Mouse (Mus musculus) spleen, postnatal 4 days (tissue): Measurements from ENCODE around the gene Hist1h2bh.

Experiments
- DNase-seq, 2 experiments: peaks; one replicate each; pipeline ENCODE4 v3.0.0; 2022; ENCODE audit warnings: low spot score in 2 of 2

Gene Hist1h2bh

GRCm38 (mm10) chr13:23530901-23531875 lies 12.0 kb downstream of the Hist1h2bh start, which contains the start of gene Hist1h4h:
Hist1h4h (plus strand) TSS chr13:23531050.
- DNase-seq: peak; percentile 97

GRCm38 (mm10) chr13:23530181-23530900 lies 12.9 kb downstream of the Hist1h2bh start:
- peak; percentile 72 to 84 for DNase-seq

DNA sequence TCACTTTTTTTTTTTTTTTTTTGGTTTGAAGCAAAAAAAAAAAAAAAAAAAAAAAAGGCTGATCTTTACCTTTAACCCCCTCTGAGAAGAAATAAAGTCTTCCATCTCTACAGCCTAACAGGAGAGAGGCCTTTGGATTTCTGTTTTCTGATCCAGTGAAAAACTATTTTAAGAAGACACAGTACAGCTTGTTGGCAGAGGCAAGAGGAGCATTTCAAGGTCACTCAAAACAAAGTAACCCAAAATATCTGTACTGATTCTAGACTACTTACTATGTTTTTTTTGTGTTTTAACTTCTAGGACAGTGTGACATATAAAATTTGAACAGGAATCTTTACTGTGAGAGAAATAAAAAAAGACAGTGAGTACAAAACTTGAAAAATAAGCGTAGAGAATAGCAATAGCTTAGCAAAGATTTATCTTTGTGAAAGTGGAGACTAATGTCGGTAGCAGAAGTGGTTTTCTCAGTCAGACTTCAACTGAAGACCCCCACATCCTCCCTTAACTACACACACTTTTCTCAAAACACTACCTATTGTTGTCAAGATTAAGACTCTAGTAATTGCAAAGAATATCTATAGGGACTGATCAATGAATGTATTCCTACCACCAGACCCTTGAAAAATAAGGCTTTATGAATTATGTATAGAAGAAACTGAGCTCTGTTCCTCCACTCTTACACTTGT lies 13.6 kb downstream of the Hist1h2bh start:
- no peak for DNase-seq

DNA sequence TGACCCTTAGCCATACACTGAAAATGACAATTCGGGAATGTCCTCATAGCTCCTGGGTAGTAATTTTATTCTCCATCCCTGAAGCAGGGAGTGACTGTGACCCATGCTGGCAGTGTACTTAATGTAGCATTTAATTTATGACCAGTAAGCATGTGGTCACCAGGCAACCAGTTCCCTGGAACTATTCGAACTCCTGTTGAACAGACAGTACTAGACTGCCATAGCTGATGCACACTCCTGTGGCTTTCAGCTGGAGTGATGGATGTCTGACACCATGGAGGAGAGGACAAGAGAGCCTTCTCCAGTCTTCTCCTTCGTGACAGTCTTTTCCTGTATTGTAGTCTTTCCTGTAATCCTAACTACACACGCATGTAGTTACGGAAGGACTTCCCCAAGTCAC lies 14.2 kb downstream of the Hist1h2bh start:
- no peak for DNase-seq

GRCm38 (mm10) chr13:23526312-23526711 lies 16.9 kb downstream of the Hist1h2bh start:
- peak; percentile 91 to 95 for DNase-seq

GRCm38 (mm10) chr13:23525901-23526300 lies 17.3 kb downstream of the Hist1h2bh start:
- DNase-seq: peak in 1 of 2 experiments; percentile 62

GRCm38 (mm10) chr13:23524654-23525053 lies 18.5 kb downstream of the Hist1h2bh start:
- DNase-seq: peak; percentile 77 to 92

DNA sequence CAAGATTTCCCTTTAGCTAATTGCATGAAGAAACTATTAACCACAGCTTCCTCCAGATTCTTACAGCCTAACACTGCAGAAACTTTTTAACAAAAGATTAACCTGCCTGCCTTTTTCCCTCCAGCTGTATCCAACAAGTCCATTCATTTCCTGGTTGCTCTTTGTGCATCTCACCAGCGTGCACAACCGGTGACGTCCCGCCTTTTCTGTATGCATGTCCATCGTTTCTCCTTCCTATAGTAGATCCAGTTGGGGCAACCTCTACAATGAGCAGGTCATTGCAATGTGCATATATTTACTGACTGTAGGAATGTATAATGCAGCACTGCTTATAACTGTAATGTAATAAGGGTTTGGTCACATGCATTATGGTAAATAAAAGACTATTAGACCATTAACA lies 19.2 kb downstream of the Hist1h2bh start:
- DNase-seq: no peak

GRCm38 (mm10) chr13:23521703-23522102 lies 21.5 kb downstream of the Hist1h2bh start:
- peak; percentile 84 to 92 for DNase-seq

- DNase-seq: peak; percentile 80 to 91
Measured at GRCm38 (mm10) chr13:23519416-23519815, 23.8 kb downstream of the Hist1h2bh start.

GRCm38 (mm10) chr13:23518885-23519284 lies 24.3 kb downstream of the Hist1h2bh start:
- peak; percentile 87 to 93 for DNase-seq

DNA sequence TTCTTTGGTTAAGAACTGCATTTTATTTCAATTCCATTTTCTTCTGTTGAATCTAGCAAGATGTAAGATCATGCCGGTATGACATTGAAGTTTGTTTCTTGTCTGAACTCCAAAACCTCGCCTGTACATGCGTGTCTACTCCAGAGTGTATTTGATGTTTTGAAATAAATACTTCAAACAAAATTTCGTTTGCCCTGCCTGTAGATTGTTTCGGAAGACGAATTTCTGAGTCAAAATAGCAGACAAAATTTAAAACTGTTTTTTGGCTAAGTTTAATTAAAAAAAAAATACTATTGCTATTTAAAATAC lies 24.9 kb downstream of the Hist1h2bh start:
- no peak for DNase-seq

DNA sequence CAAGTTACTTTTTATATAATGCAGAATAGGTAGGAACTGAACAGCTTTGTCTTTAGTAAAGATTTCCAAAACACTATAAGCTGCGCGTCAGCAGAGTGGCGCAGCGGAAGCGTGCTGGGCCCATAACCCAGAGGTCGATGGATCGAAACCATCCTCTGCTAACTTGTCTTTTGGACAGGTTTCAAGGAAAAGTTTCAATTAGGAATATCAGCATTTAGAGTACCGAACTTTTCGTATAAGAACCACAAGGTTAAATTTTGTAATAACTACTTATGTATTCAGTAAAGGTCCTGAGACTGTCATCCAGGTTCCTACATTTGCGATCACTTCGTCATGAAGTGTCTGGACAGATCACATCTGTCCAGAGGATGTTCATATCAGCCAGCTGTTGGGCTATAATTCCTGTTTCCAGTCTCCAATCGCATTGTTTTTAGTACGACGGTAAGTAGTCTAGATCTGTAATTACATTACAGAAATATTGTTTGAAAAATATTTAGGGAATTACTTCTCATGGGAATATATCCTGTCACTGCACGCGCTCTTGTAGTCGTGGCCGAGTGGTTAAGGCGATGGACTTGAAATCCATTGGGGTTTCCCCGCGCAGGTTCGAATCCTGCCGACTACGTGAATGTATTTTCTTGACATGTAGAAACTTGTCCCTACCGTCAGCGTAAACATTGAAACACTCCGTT lies 25.4 kb downstream of the Hist1h2bh start:
- DNase-seq: peak; percentile 94 to 97

GRCm38 (mm10) chr13:23516822-23517602 lies 26.2 kb downstream of the Hist1h2bh start:
- peak; percentile 77 to 91 for DNase-seq

DNA sequence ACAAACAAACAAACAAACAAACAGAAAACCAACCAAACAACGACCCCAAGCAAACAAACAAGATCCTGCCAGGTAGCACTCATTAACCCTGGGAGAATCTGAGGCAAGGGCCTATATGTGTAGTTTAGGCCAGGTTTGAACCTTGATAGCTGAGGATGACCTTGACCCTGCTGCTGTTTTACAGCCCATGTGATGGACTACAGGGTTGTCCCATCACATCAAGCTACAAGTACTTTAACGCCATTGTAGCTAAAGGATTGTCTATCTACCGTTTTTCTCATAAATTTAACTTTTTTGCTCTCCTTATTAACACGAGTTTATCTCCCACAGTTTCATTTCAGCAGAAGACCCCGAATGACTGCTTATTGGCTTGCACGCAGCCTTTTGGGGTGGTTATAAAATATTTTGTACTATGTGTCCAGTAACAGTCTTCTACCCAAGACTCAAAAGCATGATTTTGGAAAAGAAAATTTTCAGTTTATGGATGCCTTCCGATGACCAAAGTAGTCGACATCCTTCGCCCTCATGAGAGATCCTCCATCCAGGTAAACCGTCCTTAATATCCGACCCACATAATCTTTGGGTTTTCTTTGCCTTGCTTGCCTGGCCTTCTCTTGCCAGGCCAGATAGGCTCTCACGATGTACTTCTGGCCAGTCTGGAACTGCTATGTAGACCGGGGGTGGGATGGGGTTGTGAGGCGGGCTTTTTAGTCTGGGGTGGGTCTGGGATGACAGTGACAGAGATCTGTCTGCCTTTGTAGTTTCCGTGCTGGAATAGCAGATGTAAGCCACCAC lies 27.2 kb downstream of the Hist1h2bh start:
- no peak for DNase-seq

DNA sequence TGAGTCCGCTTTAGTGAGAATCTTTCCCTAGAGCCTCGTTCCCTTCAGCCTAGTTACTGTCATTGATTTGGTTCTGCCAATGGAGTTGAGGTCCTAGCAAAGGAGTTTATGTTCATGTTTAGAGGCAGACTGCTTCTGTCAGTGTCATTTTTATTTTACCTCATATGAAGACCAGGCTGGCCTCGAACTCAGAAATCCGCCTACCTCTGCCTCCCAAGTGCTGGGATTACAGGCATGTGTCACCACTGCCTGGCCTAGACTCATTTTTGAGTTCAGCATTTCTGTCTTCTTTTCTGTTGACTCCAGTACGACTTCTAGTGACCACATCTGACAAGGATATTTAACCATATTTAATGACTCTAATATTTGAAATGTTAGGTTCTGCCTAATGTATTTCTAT lies 27.9 kb downstream of the Hist1h2bh start:
- no peak for DNase-seq

DNA sequence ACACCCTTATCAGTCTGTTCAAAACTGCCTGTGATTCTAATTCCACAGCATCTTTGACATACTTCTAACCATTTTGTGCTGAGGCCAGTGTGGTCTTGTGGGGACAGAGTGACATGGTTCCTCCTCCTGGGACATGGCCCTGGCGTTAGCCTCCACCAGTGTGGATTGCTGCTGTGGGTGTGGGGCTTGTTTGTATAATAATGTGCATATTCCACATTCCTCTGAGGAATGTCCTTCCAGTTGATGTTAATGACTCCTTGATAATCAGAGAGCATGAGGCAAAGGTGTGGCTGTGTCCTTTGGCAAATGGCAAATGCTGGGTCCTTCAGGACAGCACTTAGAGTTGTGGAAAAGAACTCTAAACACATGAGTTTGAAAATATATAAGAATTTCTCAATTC lies 29.7 kb downstream of the Hist1h2bh start:
- no peak for DNase-seq

DNA sequence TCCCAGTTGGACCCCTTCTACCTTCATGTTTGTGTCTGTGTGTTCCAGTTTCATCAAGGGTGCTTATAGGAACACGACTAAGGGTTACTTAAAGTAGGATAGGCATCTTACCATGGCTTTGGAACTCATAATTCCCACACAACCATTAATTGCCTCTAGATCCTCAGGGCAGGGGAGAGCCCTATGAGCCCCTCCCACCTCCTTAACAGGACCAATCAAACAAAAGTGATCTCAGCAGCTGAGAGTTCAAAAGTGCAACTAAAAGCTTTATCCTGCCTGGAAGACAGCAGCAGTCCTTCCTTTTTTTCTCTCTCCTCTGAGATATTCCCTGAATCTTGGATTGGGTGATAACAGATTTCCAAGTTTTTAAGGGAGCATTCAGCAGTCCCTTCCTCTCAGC lies 33.1 kb downstream of the Hist1h2bh start:
- DNase-seq: no peak

DNA sequence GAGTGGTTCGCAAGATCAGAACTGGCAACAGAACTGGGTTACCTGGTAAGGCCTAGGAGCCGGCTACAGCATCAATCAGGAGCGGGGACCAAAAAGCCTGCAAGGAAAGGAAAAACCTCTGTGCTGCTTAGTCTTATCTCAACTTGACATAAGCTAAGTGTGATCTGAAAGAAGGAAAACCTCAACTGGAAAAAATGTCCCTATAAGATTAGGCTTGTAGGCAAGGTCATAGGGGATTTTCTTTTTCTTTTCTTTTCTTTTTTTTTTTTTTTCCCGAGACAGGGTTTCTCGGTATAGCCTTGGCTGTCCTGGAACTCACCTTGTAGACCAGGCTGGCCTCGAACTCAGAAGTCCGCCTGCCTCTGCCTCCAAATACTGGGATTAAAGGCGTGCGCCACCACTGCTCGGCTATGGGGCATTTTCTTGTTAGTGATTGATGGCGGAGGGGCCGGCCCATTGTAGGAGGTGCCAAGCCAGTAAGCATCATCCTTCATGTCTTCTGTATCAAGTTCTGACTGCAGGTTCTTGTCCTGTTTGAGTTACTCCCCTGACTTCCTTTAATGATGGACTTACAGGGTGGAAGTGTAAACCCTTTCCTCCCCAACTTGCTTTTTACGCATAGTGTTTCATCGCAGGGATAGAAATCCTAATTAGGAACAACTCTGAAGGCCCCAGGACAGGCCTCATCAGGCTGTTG lies 36.2 kb downstream of the Hist1h2bh start:
- DNase-seq: no peak
